ENCODE assay signal across 26 mouse cellular contexts in the genomic region with DNA sequence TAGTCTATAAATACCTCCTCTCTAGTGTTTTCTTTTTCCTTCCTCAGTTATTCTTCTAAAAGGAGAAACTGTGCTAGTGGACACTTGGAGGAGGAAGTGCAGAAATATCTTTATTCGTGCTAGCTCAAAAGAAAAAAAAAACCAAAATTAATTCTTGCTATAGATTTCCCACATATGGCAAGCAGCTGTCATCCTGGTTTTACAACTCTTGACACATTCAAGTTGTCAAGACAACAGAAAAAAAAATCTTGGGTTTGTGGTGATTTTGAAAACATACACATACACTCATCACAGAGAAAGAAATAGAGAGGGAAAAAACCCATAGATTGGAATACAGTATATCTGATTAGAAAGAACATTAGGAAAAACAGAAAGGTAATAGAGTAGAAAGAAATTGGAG.
DNase-seq lines count a peak whose midpoint lies in the region; ATAC-seq and TF ChIP-seq lines count a peak whose summit lies in the region.
"Had no signal": no experiment of that assay in that cellular context is flagged by ENCODE, and none has a peak within 500 bp of the region (broad histone marks: within the 10 kb centered on the region; RNA-seq: fewer than 3 reads in every experiment).

No protein-coding gene starts in this region.

- no peaks in the 10 kb centered on the region for H3K36me3 ChIP-seq in forebrain, postnatal 0 days (ENCODE audit: insufficient read depth)
- no peaks in the 10 kb centered on the region for H3K36me3 ChIP-seq in forebrain, embryonic 12.5 days (replicated peaks)
- H3K36me3 ChIP-seq: embryonic facial prominence, embryonic 13.5 days; heart, embryonic 10.5 days; heart, embryonic 13.5 days had no signal

- TF ChIP-seq CTCF in forebrain, postnatal 0 days (IDR thresholded peaks at IDR 0.05; ENCODE audit: low read depth), result no peak

- H3K4me2 ChIP-seq in forebrain, postnatal 0 days (ENCODE audit: low read depth), result no peak overlapping the region
- H3K4me2 ChIP-seq in forebrain, embryonic 12.5 days, result no peak overlapping the region
- H3K4me2 ChIP-seq: embryonic facial prominence, embryonic 13.5 days; heart, embryonic 13.5 days; hindbrain, embryonic 14.5 days had no signal

- WGBS in forebrain, postnatal 0 days, result 50% methylated on average over 1 of the region's 1 CpGs
- 68% methylated on average over 1 of the region's 1 CpGs for WGBS in forebrain, embryonic 12.5 days

- peak; percentile 9 for DNase-seq in embryo, embryonic 11 days
- DNase-seq in embryo, embryonic 10 days (ENCODE audit: low spot score), result no peak
- DNase-seq in forebrain, postnatal 0 days, result peak; percentile 34
- peak; percentile 29 for DNase-seq in brain, adult 2 months (ENCODE audit: low read depth, low spot score)
- DNase-seq in forelimb bud, embryonic 11.5 days (ENCODE audit: low read depth, low spot score), result peak; percentile 18
- DNase-seq: adrenal gland, adult 8-10 months; adrenal gland, postnatal 25 days; cerebellum, adult 11 months; cerebellum, adult 2 months; cerebellum, adult 9-11 months; cerebellum, postnatal 25 days; gastrocnemius, postnatal 10 days; gastrocnemius, postnatal 36 days; heart, adult 2 months; heart, postnatal 14 days; heart, postnatal 4 days had no signal

- H3K27me3 ChIP-seq in forebrain, postnatal 0 days (ENCODE audit: insufficient read depth, low read length), result no peaks in the 10 kb centered on the region
- H3K27me3 ChIP-seq in forebrain, embryonic 12.5 days, result no peaks in the 10 kb centered on the region
- H3K27me3 ChIP-seq: embryonic facial prominence, embryonic 13.5 days; heart, embryonic 13.5 days had no signal

- no peak overlapping the region for H3K9ac ChIP-seq in forebrain, postnatal 0 days
- no peak overlapping the region for H3K9ac ChIP-seq in forebrain, embryonic 12.5 days
- H3K9ac ChIP-seq: embryonic facial prominence, embryonic 13.5 days; heart, embryonic 13.5 days; hindbrain, embryonic 14.5 days had no signal

- ATAC-seq in forebrain, postnatal 0 days, result 0 out of 2 replicates have a peak, but pooled peaks have one; percentile 34
- ATAC-seq in forebrain, embryonic 12.5 days (ENCODE audit: low FRiP score), result no peak
- ATAC-seq in erythroid progenitor cell, adult 5-6 weeks (replicated peaks; ENCODE audit: low FRiP score, poor library complexity, severe bottlenecking), result no peak
- ATAC-seq: activated CD4-positive, CD25-positive, alpha-beta regulatory T cell, adult 4 months; hindbrain, postnatal 0 days; inflammation-experienced regulatory T-cells, adult 6 months; intestine, embryonic 16.5 days had no signal

- H3K4me3 ChIP-seq in forebrain, postnatal 0 days (ENCODE audit: low read depth, low read length), result no peak overlapping the region
- H3K4me3 ChIP-seq in forebrain, embryonic 12.5 days (replicated peaks), result no peak overlapping the region
- H3K4me3 ChIP-seq: embryonic facial prominence, embryonic 13.5 days; heart, adult 2 months; heart, embryonic 10.5 days; heart, embryonic 13.5 days had no signal

- H3K9me3 ChIP-seq in forebrain, postnatal 0 days (ENCODE audit: low read length), result no peaks in the 10 kb centered on the region
- H3K9me3 ChIP-seq in forebrain, embryonic 12.5 days, result no peaks in the 10 kb centered on the region
- H3K9me3 ChIP-seq: embryonic facial prominence, embryonic 13.5 days; heart, embryonic 10.5 days; heart, embryonic 13.5 days had no signal

- H3K27ac ChIP-seq in forebrain, postnatal 0 days (ENCODE audit: low read depth, low read length), result no peak overlapping the region
- H3K27ac ChIP-seq in forebrain, embryonic 12.5 days, result no peak overlapping the region
- H3K27ac ChIP-seq: embryonic facial prominence, embryonic 13.5 days; heart, adult 2 months; heart, embryonic 10.5 days; heart, embryonic 13.5 days; hindbrain, embryonic 14.5 days; hindbrain, postnatal 0 days had no signal

- H3K4me1 ChIP-seq in forebrain, postnatal 0 days (ENCODE audit: insufficient read depth), result no peaks in the 10 kb centered on the region
- no peaks in the 10 kb centered on the region for H3K4me1 ChIP-seq in forebrain, embryonic 12.5 days
- H3K4me1 ChIP-seq: heart, embryonic 10.5 days; heart, embryonic 13.5 days had no signal
